Mouse (Mus musculus): ENCODE measurements around the gene Vegfc.

Gene Vegfc

DNA sequence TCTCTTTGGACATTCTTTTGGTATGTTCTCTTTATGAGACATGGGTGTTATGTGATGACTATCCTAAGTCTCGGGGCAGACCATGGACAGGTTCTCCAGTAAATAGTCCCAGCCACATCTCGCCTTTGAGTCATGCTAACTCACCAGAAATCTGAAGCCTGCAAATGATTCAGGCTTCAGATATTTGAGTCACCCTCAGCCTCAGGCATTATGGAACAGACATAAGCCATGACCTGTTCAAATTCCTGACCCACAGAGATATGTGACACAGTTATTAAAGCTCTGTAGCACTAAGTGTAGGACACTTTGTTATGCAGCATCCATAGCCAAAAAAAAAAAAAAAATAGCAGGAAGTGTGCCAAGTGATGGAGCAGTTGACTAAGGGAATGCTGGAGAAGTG lies 138.8 kb downstream of the Vegfc start:
- no peak for DNase-seq

DNA sequence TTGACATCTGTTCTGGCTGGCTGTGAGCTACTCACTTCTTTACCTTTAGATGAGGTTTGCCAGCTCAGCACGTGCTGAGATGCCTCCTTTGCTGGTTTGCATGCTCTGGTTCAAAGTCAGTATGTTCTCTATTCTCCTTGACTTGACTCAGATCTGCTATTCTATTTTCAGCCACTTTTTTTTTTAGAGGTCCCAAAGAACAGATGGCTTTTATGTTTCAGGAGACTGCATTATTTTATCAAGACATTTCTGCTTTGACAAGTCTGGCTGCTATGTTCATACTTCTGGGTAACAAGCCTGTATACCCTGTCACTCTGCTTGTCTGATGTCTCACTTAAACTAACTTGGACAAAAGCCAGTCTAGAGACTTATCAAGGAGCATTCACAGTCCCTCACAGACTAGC lies 151.4 kb downstream of the Vegfc start:
- peak; percentile 18 to 19 for DNase-seq

DNA sequence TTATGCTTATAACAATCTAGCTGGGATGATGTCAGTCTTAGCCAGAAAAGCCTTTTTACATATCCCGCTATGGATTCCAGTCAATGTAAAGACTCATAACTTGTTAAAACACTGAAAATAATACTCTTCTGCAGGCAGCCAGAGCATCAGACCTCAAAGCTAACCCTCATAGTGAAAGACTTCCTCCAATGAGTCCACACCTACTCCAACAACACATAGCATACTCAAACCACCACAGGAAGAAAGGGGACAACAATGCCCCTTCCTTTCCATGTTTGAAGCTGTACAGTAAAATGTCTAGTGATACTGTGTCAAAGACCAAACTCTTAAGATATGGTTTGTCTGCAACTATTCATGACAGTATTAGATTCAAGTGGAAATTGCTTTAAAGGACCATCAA lies 153.2 kb downstream of the Vegfc start:
- no peak for DNase-seq

DNA sequence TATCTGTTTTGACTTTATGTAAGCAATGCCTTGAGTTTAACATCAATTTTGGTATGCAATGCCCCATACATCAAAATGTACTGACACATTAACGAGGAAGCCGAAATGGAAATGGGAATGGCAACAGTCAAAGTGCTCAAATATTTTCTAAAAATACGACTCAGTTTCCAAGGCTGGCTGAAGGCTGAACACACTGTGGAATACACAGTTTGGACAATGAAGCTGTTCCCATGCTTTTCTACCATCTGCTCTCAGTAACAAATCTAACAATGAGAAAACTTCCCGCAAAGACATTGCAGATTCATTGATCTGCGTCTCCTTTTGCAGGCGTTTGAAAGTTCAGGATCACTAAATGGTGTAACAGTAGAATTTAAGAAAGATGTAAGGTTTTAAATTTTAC lies 155.9 kb downstream of the Vegfc start:
- no peak for DNase-seq

All from cerebellum, postnatal 14 days (tissue).